Mouse (Mus musculus) cerebellum, adult 2 months (tissue): Measurements from ENCODE around the gene Gm11034.
A peak's percentile ranks its signal among the peaks of the same experiment; 100 is the strongest.

ENCODE experiments used
- CTCF ChIP-seq: fragments of 200-500 bp; IDR thresholded peaks from 2 replicates; pipeline ENCODE4 v1.5.1; 2011; ENCODE audit warnings: low read depth, mild to moderate bottlenecking, control low read depth, low read length, moderate library complexity, borderline replicate concordance; ENCODE audit not compliant: insufficient read depth
- POLR2A ChIP-seq: fragments of 200-500 bp; IDR thresholded peaks from 2 replicates; pipeline ENCODE4 v1.6.1; 2011; ENCODE audit warnings: low read length, control low read depth, borderline replicate concordance; ENCODE audit not compliant: insufficient read depth

- TF ChIP-seq POLR2A (no peak), CTCF (peak; percentile 49)
These were observed 48.4 kb upstream of the Gm11034 start for GRCm38 (mm10) chr8:72261872-72262271.
